Comparison of ENCODE assay signal across 15 mouse cellular contexts in genomic region chr7:142335151-142335550, GRCm38 (mm10). TPM values are rescaled to one million over a fixed set of nuclear protein-coding genes. Genes with fewer than 3 reads are reported as not detected.
A peak's percentile ranks its signal among the peaks of the same experiment; 100 is the strongest.
DNase-seq lines count a peak whose midpoint lies in the region; ATAC-seq lines count a peak whose summit lies in the region.
"Had no signal": no experiment of that assay in that cellular context is flagged by ENCODE, and none has a peak within 500 bp of the region (broad histone marks: within the 10 kb centered on the region; RNA-seq: fewer than 3 reads in every experiment).

No protein-coding gene starts in this region.

- H3K9me3 ChIP-seq in heart, embryonic 12.5 days (replicated peaks): no peaks in the 10 kb centered on the region
- H3K9me3 ChIP-seq in midbrain, embryonic 13.5 days: no peaks in the 10 kb centered on the region
- H3K9me3 ChIP-seq in midbrain, embryonic 16.5 days (replicated peaks; ENCODE audit: control insufficient read depth, low read length, poor library complexity, severe bottlenecking): no peaks in the 10 kb centered on the region
- no peaks in the 10 kb centered on the region for H3K9me3 ChIP-seq in forebrain, embryonic 15.5 days
- H3K9me3 ChIP-seq: embryonic facial prominence, embryonic 12.5 days; hindbrain, embryonic 12.5 days; limb, embryonic 15.5 days had no signal

- no peak overlapping the region for H3K4me2 ChIP-seq in heart, embryonic 12.5 days
- no peak overlapping the region for H3K4me2 ChIP-seq in midbrain, embryonic 13.5 days (replicated peaks)
- H3K4me2 ChIP-seq in midbrain, embryonic 16.5 days (ENCODE audit: low read length): no peak overlapping the region
- no peak overlapping the region for H3K4me2 ChIP-seq in forebrain, embryonic 15.5 days (replicated peaks)
- H3K4me2 ChIP-seq: embryonic facial prominence, embryonic 12.5 days; hindbrain, embryonic 12.5 days; limb, embryonic 15.5 days had no signal

- ATAC-seq in heart, embryonic 12.5 days (ENCODE audit: insufficient number of reproducible peaks, low FRiP score): no peak
- 0 out of 2 replicates have a peak, but pooled peaks have one; percentile 32 for ATAC-seq in midbrain, embryonic 13.5 days
- ATAC-seq in midbrain, embryonic 16.5 days: no peak
- peak; percentile 44; the same call in 1 of the 2 replicates for ATAC-seq in forebrain, embryonic 15.5 days (replicated peaks)

- no peaks in the 10 kb centered on the region for H3K27me3 ChIP-seq in heart, embryonic 12.5 days (replicated peaks)
- H3K27me3 ChIP-seq in midbrain, embryonic 13.5 days: no peaks in the 10 kb centered on the region
- no peaks in the 10 kb centered on the region for H3K27me3 ChIP-seq in midbrain, embryonic 16.5 days (ENCODE audit: control insufficient read depth, insufficient read depth, low read depth, low read length)
- H3K27me3 ChIP-seq in forebrain, embryonic 15.5 days: no peaks in the 10 kb centered on the region
- H3K27me3 ChIP-seq: embryonic facial prominence, embryonic 12.5 days; hindbrain, embryonic 12.5 days; limb, embryonic 15.5 days had no signal

- WGBS in heart, embryonic 12.5 days: 85% methylated on average over 8 of the region's 8 CpGs
- WGBS in midbrain, embryonic 13.5 days: 79% methylated on average over 8 of the region's 8 CpGs
- WGBS in midbrain, embryonic 16.5 days: 77% methylated on average over 8 of the region's 8 CpGs
- whole genome bisulfite sequencing in forebrain, embryonic 15.5 days: 71% methylated on average over 8 of the region's 8 CpGs

- no peak overlapping the region for H3K27ac ChIP-seq in heart, embryonic 12.5 days (ENCODE audit: poor library complexity, severe bottlenecking)
- no peak overlapping the region for H3K27ac ChIP-seq in midbrain, embryonic 13.5 days
- no peak overlapping the region for H3K27ac ChIP-seq in midbrain, embryonic 16.5 days (ENCODE audit: low read length)
- no peak overlapping the region for H3K27ac ChIP-seq in forebrain, embryonic 15.5 days (replicated peaks)
- H3K27ac ChIP-seq: heart, adult 2 months; hindbrain, embryonic 12.5 days had no signal

- DNase-seq in heart, postnatal 36 days: no peak
- peak; percentile 86 to 89 for DNase-seq in cerebellum, adult 18-20 months
- no peak for DNase-seq in spleen, adult 12 weeks (ENCODE audit: low spot score)
- DNase-seq: heart, adult 2 months; lung, postnatal 10 days had no signal

- H3K4me3 ChIP-seq in heart, embryonic 12.5 days: no peak overlapping the region
- no peak overlapping the region for H3K4me3 ChIP-seq in midbrain, embryonic 13.5 days (replicated peaks)
- H3K4me3 ChIP-seq in midbrain, embryonic 16.5 days (ENCODE audit: low read depth, low read length): no peak overlapping the region
- H3K4me3 ChIP-seq in forebrain, embryonic 15.5 days: no peak overlapping the region
- H3K4me3 ChIP-seq: embryonic facial prominence, embryonic 12.5 days; heart, adult 2 months; hindbrain, embryonic 12.5 days; limb, embryonic 15.5 days had no signal

- peaks cover 33% of the 10 kb centered on the region for H3K4me1 ChIP-seq in heart, embryonic 12.5 days (replicated peaks)
- no peaks in the 10 kb centered on the region for H3K4me1 ChIP-seq in midbrain, embryonic 13.5 days (replicated peaks)
- H3K4me1 ChIP-seq in midbrain, embryonic 16.5 days (ENCODE audit: control insufficient read depth, insufficient read depth, low read length): no peaks in the 10 kb centered on the region
- peaks cover 6% of the 10 kb centered on the region; the same call in 1 of the 2 replicates for H3K4me1 ChIP-seq in forebrain, embryonic 15.5 days

- 0 out of 2 replicates have a peak overlapping the region, but pooled peaks have one; percentile 36 for H3K9ac ChIP-seq in heart, embryonic 12.5 days
- H3K9ac ChIP-seq in midbrain, embryonic 13.5 days (replicated peaks): no peak overlapping the region
- H3K9ac ChIP-seq in midbrain, embryonic 16.5 days (ENCODE audit: low read depth, low read length): no peak overlapping the region
- no peak overlapping the region for H3K9ac ChIP-seq in forebrain, embryonic 15.5 days (replicated peaks)
- H3K9ac ChIP-seq: embryonic facial prominence, embryonic 12.5 days; hindbrain, embryonic 12.5 days; limb, embryonic 15.5 days had no signal

- intact Hi-C loops in heart, postnatal 36 days (cut with DNase I): loop anchor here (2.0 kb wide), 3 partner anchors 92 to 342 kb away; partner anchors contain the start of gene Tnnt3

- no peaks in the 10 kb centered on the region for H3K36me3 ChIP-seq in heart, embryonic 12.5 days
- no peaks in the 10 kb centered on the region for H3K36me3 ChIP-seq in midbrain, embryonic 13.5 days
- H3K36me3 ChIP-seq in midbrain, embryonic 16.5 days (ENCODE audit: control insufficient read depth, insufficient read depth, low read length): no peaks in the 10 kb centered on the region
- no peaks in the 10 kb centered on the region for H3K36me3 ChIP-seq in forebrain, embryonic 15.5 days
- H3K36me3 ChIP-seq: embryonic facial prominence, embryonic 12.5 days; hindbrain, embryonic 12.5 days; limb, embryonic 15.5 days had no signal

RNA-seq across cellular contexts. Expression of gene Krtap5-4, which starts 31.8 kb away (rescaled TPM):
- not detected in 2 replicates for polyA plus RNA-seq in heart, embryonic 12.5 days (2016; fragmentation: Nextera tagmentation; extraction: Ambion mirVana)
- not detected for total RNA-seq in heart, postnatal 36 days (2021)
- not detected in 2 replicates for polyA plus RNA-seq in midbrain, embryonic 13.5 days (2015; fragmentation: Nextera tagmentation; extraction: Ambion mirVana)
- not detected in 2 replicates for polyA plus RNA-seq in midbrain, embryonic 16.5 days (2015; fragmentation: Nextera tagmentation; extraction: Ambion mirVana)
- polyA plus RNA-seq in forebrain, embryonic 15.5 days (2015; fragmentation: Nextera tagmentation; extraction: Ambion mirVana): not detected in 2 replicates
- total RNA-seq: heart, adult 2 months had no signal
- polyA plus RNA-seq: embryonic facial prominence, embryonic 12.5 days; heart, adult 2 months; hindbrain, embryonic 12.5 days; kidney, embryonic 14.5 days; limb, embryonic 15.5 days; spleen, adult 2 months; thymus, postnatal 0 days had no signal

RNA-seq across cellular contexts. Expression of gene Krtap5-1, which starts 38.2 kb away (rescaled TPM):
- polyA plus RNA-seq in heart, embryonic 12.5 days (2016; fragmentation: Nextera tagmentation; extraction: Ambion mirVana): not detected in 2 replicates
- not detected for total RNA-seq in heart, postnatal 36 days (2021)
- polyA plus RNA-seq in midbrain, embryonic 13.5 days (2015; fragmentation: Nextera tagmentation; extraction: Ambion mirVana): not detected in 2 replicates
- polyA plus RNA-seq in midbrain, embryonic 16.5 days (2015; fragmentation: Nextera tagmentation; extraction: Ambion mirVana): not detected in 2 replicates
- polyA plus RNA-seq in forebrain, embryonic 15.5 days (2015; fragmentation: Nextera tagmentation; extraction: Ambion mirVana): not detected in 2 replicates
- total RNA-seq: heart, adult 2 months had no signal
- polyA plus RNA-seq: embryonic facial prominence, embryonic 12.5 days; heart, adult 2 months; hindbrain, embryonic 12.5 days; kidney, embryonic 14.5 days; limb, embryonic 15.5 days; spleen, adult 2 months; thymus, postnatal 0 days had no signal

RNA-seq across cellular contexts. Expression of gene Ifitm10, which starts 38.4 kb away (rescaled TPM):
- polyA plus RNA-seq in heart, embryonic 12.5 days (2016; fragmentation: Nextera tagmentation; extraction: Ambion mirVana): 5.4 and 7.4 TPM in 2 replicates
- 1 to 10 TPM; 1.8 to 2.0 TPM for total RNA-seq in heart, postnatal 36 days (2021)
- polyA plus RNA-seq in midbrain, embryonic 13.5 days (2015; fragmentation: Nextera tagmentation; extraction: Ambion mirVana): 1.9 and 2.3 TPM in 2 replicates
- polyA plus RNA-seq in midbrain, embryonic 16.5 days (2015; fragmentation: Nextera tagmentation; extraction: Ambion mirVana): 11.3 and 14.1 TPM in 2 replicates
- polyA plus RNA-seq in forebrain, embryonic 15.5 days (2015; fragmentation: Nextera tagmentation; extraction: Ambion mirVana): 2.4 and 3.1 TPM in 2 replicates

RNA-seq across cellular contexts. Expression of gene Gm49369, which starts 47.3 kb away (rescaled TPM):
- polyA plus RNA-seq in heart, embryonic 12.5 days (2016; fragmentation: Nextera tagmentation; extraction: Ambion mirVana): 3.0 TPM in 1 of 2 replicates, not detected in the other
- 1 to 10 TPM in 1 of 2 experiments, under 1 TPM in 1; 0.72 to 8.2 TPM for total RNA-seq in heart, postnatal 36 days (2021)
- polyA plus RNA-seq in midbrain, embryonic 13.5 days (2015; fragmentation: Nextera tagmentation; extraction: Ambion mirVana): not detected in 2 replicates
- 2.5 and 3.4 TPM in 2 replicates for polyA plus RNA-seq in midbrain, embryonic 16.5 days (2015; fragmentation: Nextera tagmentation; extraction: Ambion mirVana)
- 1.0 and 3.0 TPM in 2 replicates for polyA plus RNA-seq in forebrain, embryonic 15.5 days (2015; fragmentation: Nextera tagmentation; extraction: Ambion mirVana)
- polyA plus RNA-seq: embryonic facial prominence, embryonic 12.5 days; heart, adult 2 months; hindbrain, embryonic 12.5 days; kidney, embryonic 14.5 days; limb, embryonic 15.5 days; spleen, adult 2 months had no signal

RNA-seq across cellular contexts. Expression of gene Ctsd, which starts 52.7 kb away (rescaled TPM):
- 431 and 436 TPM in 2 replicates for polyA plus RNA-seq in heart, embryonic 12.5 days (2016; fragmentation: Nextera tagmentation; extraction: Ambion mirVana)
- total RNA-seq in heart, postnatal 36 days (2021): 100 to 1,000 TPM; 830 to 843 TPM
- 191 and 206 TPM in 2 replicates for polyA plus RNA-seq in midbrain, embryonic 13.5 days (2015; fragmentation: Nextera tagmentation; extraction: Ambion mirVana)
- 243 and 289 TPM in 2 replicates for polyA plus RNA-seq in midbrain, embryonic 16.5 days (2015; fragmentation: Nextera tagmentation; extraction: Ambion mirVana)
- 195 and 218 TPM in 2 replicates for polyA plus RNA-seq in forebrain, embryonic 15.5 days (2015; fragmentation: Nextera tagmentation; extraction: Ambion mirVana)

Comparison
In these comparisons a context has a peak if more than half of its experiments do, and no peak if none do; other contexts are left out.
1. ATAC-seq: peak in midbrain, embryonic 13.5 days (single experiment) and forebrain, embryonic 15.5 days (single experiment); none in heart, embryonic 12.5 days (single experiment) and midbrain, embryonic 16.5 days (single experiment).
2. DNase-seq: peak in cerebellum, adult 18-20 months (2 of 2); none in heart, postnatal 36 days (0 of 2) and spleen, adult 12 weeks (single experiment).